Mouse (Mus musculus): ENCODE results near the gene Gja5. TPM values are rescaled to one million over a fixed set of nuclear protein-coding genes. Genes with fewer than 3 reads are reported as not detected.

Gene Gja5
- polyA plus RNA-seq, 2 experiments: 10.3 to 25.7 TPM

GRCm38 (mm10) chr3:96953489-96954233, 49.2 kb downstream of the Gja5 start:
- no peaks in the 10 kb centered on the region for H3K36me3 ChIP-seq (ENCODE audit: control insufficient read depth, insufficient read depth, low read length)
- no peak overlapping the region for H3K4me3 ChIP-seq (replicated peaks; ENCODE audit: low read length)
- H3K4me2 ChIP-seq (replicated peaks; ENCODE audit: low read depth, low read length, severe bottlenecking): no peak overlapping the region; the same call in 1 of the 2 replicates
- H3K9ac ChIP-seq (ENCODE audit: low read depth, low read length, severe bottlenecking): no peak overlapping the region
- DNase-seq (ENCODE audit: low spot score) (no peak), ATAC-seq (ENCODE audit: low FRiP score, low read depth) (no peak)
- no peaks in the 10 kb centered on the region for H3K27me3 ChIP-seq (ENCODE audit: control insufficient read depth, insufficient read depth, low read length)
- no peak overlapping the region for H3K27ac ChIP-seq (replicated peaks; ENCODE audit: low read depth, low read length)
- H3K4me1 ChIP-seq (ENCODE audit: control insufficient read depth, insufficient read depth, low read length): peaks cover 4% of the 10 kb centered on the region; the same call in 1 of the 2 replicates
- 41% methylated on average over 14 of the region's 14 CpGs for WGBS
- H3K9me3 ChIP-seq (ENCODE audit: control insufficient read depth, low read length): no peaks in the 10 kb centered on the region
- TF ChIP-seq POLR2A (IDR thresholded peaks at IDR 0.05; ENCODE audit: borderline replicate concordance, extremely low read depth, insufficient read depth, insufficient read length): no peak

GRCm38 (mm10) chr3:96960597-96960996, 56.1 kb downstream of the Gja5 start:
- no peak for TF ChIP-seq POLR2A (IDR thresholded peaks at IDR 0.05; ENCODE audit: borderline replicate concordance, extremely low read depth, insufficient read depth, insufficient read length)
- WGBS: 18% methylated on average over 8 of the region's 8 CpGs
- Histone ChIP-seq H3K27ac (replicated peaks; ENCODE audit: low read depth, low read length) (no peak overlapping the region), H3K27me3 (ENCODE audit: control insufficient read depth, insufficient read depth, low read length) (no peaks in the 10 kb centered on the region), H3K4me2 (replicated peaks; ENCODE audit: low read depth, low read length, severe bottlenecking) (no peak overlapping the region), H3K9ac (ENCODE audit: low read depth, low read length, severe bottlenecking) (no peak overlapping the region), H3K4me3 (replicated peaks; ENCODE audit: low read length) (no peak overlapping the region), H3K36me3 (ENCODE audit: control insufficient read depth, insufficient read depth, low read length) (no peaks in the 10 kb centered on the region), H3K4me1 (ENCODE audit: control insufficient read depth, insufficient read depth, low read length) (no peaks in the 10 kb centered on the region), H3K9me3 (ENCODE audit: control insufficient read depth, low read length) (no peaks in the 10 kb centered on the region)
- ATAC-seq (ENCODE audit: low FRiP score, low read depth): no peak
- DNase-seq (ENCODE audit: low spot score): no peak

- Histone ChIP-seq H3K27me3 (ENCODE audit: control insufficient read depth, insufficient read depth, low read length) (no peaks in the 10 kb centered on the region), H3K4me1 (ENCODE audit: control insufficient read depth, insufficient read depth, low read length) (no peaks in the 10 kb centered on the region), H3K4me2 (replicated peaks; ENCODE audit: low read depth, low read length, severe bottlenecking) (no peak overlapping the region), H3K36me3 (ENCODE audit: control insufficient read depth, insufficient read depth, low read length) (no peaks in the 10 kb centered on the region), H3K9ac (ENCODE audit: low read depth, low read length, severe bottlenecking) (no peak overlapping the region), H3K9me3 (ENCODE audit: control insufficient read depth, low read length) (no peaks in the 10 kb centered on the region), H3K4me3 (replicated peaks; ENCODE audit: low read length) (no peak overlapping the region), H3K27ac (replicated peaks; ENCODE audit: low read depth, low read length) (no peak overlapping the region)
- TF ChIP-seq POLR2A (IDR thresholded peaks at IDR 0.05; ENCODE audit: borderline replicate concordance, extremely low read depth, insufficient read depth, insufficient read length): no peak
- DNase-seq (ENCODE audit: low spot score) (no peak), ATAC-seq (ENCODE audit: low FRiP score, low read depth) (no peak)
- WGBS: 66% methylated on average over 12 of the region's 12 CpGs
These were observed 58.9 kb downstream of the Gja5 start for GRCm38 (mm10) chr3:96963088-96964034.

GRCm38 (mm10) chr3:96970986-96971385, 66.5 kb downstream of the Gja5 start:
- no peaks in the 10 kb centered on the region for H3K9me3 ChIP-seq (ENCODE audit: control insufficient read depth, low read length)
- no peaks in the 10 kb centered on the region for H3K27me3 ChIP-seq (ENCODE audit: control insufficient read depth, insufficient read depth, low read length)
- no peak for DNase-seq (ENCODE audit: low spot score)
- no peak overlapping the region for H3K27ac ChIP-seq (replicated peaks; ENCODE audit: low read depth, low read length)
- ATAC-seq (ENCODE audit: low FRiP score, low read depth): no peak
- H3K36me3 ChIP-seq (ENCODE audit: control insufficient read depth, insufficient read depth, low read length): no peaks in the 10 kb centered on the region
- WGBS: 41% methylated on average over 7 of the region's 7 CpGs
- no peak overlapping the region for H3K4me3 ChIP-seq (replicated peaks; ENCODE audit: low read length)
- no peak for TF ChIP-seq POLR2A (IDR thresholded peaks at IDR 0.05; ENCODE audit: borderline replicate concordance, extremely low read depth, insufficient read depth, insufficient read length)
- no peak overlapping the region for H3K9ac ChIP-seq (ENCODE audit: low read depth, low read length, severe bottlenecking)
- no peaks in the 10 kb centered on the region for H3K4me1 ChIP-seq (ENCODE audit: control insufficient read depth, insufficient read depth, low read length)
- no peak overlapping the region for H3K4me2 ChIP-seq (replicated peaks; ENCODE audit: low read depth, low read length, severe bottlenecking)

GRCm38 (mm10) chr3:96974467-96974866, 70.0 kb downstream of the Gja5 start:
- no peaks in the 10 kb centered on the region for H3K27me3 ChIP-seq (ENCODE audit: control insufficient read depth, insufficient read depth, low read length)
- ATAC-seq (ENCODE audit: low FRiP score, low read depth): no peak
- H3K9ac ChIP-seq (ENCODE audit: low read depth, low read length, severe bottlenecking): no peak overlapping the region
- H3K4me3 ChIP-seq (replicated peaks; ENCODE audit: low read length): no peak overlapping the region
- 88% methylated on average over 7 of the region's 7 CpGs for WGBS
- no peak overlapping the region for H3K27ac ChIP-seq (replicated peaks; ENCODE audit: low read depth, low read length)
- DNase-seq (ENCODE audit: low spot score): no peak
- H3K4me2 ChIP-seq (replicated peaks; ENCODE audit: low read depth, low read length, severe bottlenecking): no peak overlapping the region
- no peaks in the 10 kb centered on the region for H3K4me1 ChIP-seq (ENCODE audit: control insufficient read depth, insufficient read depth, low read length)
- no peak for TF ChIP-seq POLR2A (IDR thresholded peaks at IDR 0.05; ENCODE audit: borderline replicate concordance, extremely low read depth, insufficient read depth, insufficient read length)
- no peaks in the 10 kb centered on the region for H3K36me3 ChIP-seq (ENCODE audit: control insufficient read depth, insufficient read depth, low read length)
- no peaks in the 10 kb centered on the region for H3K9me3 ChIP-seq (ENCODE audit: control insufficient read depth, low read length)
